In genomic region chr17:81098444-81098843, GRCm38 (mm10) we compare ENCODE assay signal across 19 mouse cellular contexts. TPM values are rescaled to one million over a fixed set of nuclear protein-coding genes. Genes with fewer than 3 reads are reported as not detected.
A peak's percentile ranks its signal among the peaks of the same experiment; 100 is the strongest.
DNase-seq lines count a peak whose midpoint lies in the region; ATAC-seq and TF ChIP-seq lines count a peak whose summit lies in the region.
"Had no signal": no experiment of that assay in that cellular context is flagged by ENCODE, and none has a peak within 500 bp of the region (broad histone marks: within the 10 kb centered on the region; RNA-seq: fewer than 3 reads in every experiment).

No protein-coding gene starts in this region.

- no peak overlapping the region for H3K4me2 ChIP-seq in kidney, postnatal 0 days (ENCODE audit: low read length)
- no peak overlapping the region for H3K4me2 ChIP-seq in neural tube, embryonic 15.5 days
- H3K4me2 ChIP-seq: forebrain, embryonic 12.5 days; heart, embryonic 11.5 days; neural tube, embryonic 12.5 days had no signal

- ATAC-seq in kidney, postnatal 0 days (replicated peaks; ENCODE audit: low FRiP score, low read depth) = no peak
- ATAC-seq in neural tube, embryonic 15.5 days (ENCODE audit: low FRiP score) = no peak
- ATAC-seq: activated CD4-positive, CD25-positive, alpha-beta regulatory T cell, adult 4 months; midbrain, embryonic 16.5 days had no signal

- in situ Hi-C loops in ES-E14 (cut with MboI; ENCODE audit: low sequenced_read_pairs in 2 of 2, unreplicated experiment in 2 of 2) = no loop called here

- TF ChIP-seq CTCF in kidney, postnatal 0 days (IDR thresholded peaks at IDR 0.05; ENCODE audit: low read depth) = peak; percentile 23; the same call in 1 of the 2 replicates

- DNase-seq in kidney, postnatal 0 days (ENCODE audit: low spot score) = peak; percentile 8
- DNase-seq in kidney, postnatal 14 days = no peak
- DNase-seq in A20 (ENCODE audit: low read depth, low spot score) (peak; percentile 18), ES-E14 (ENCODE audit: low read depth, low spot score) (peak; percentile 16)
- peak; percentile 6 for DNase-seq in embryo, embryonic 11 days
- DNase-seq in adrenal gland, adult (ENCODE audit: inconsistent age in 2 of 2, low spot score in 1 of 2) = no peak
- no peak for DNase-seq in layer of hippocampus, postnatal 36 days
- DNase-seq: cerebellum, postnatal 10 days; gastrocnemius, postnatal 25 days; kidney, adult 11 months; kidney, postnatal 4 days; spleen, adult 18-20 months; thymus, postnatal 4 days had no signal

- no peak overlapping the region for H3K4me3 ChIP-seq in kidney, postnatal 0 days (replicated peaks; ENCODE audit: low read depth, low read length)
- H3K4me3 ChIP-seq in ES-E14 (ENCODE audit: insufficient read depth in 1 of 2, low read depth in 1 of 2, low read length in 2 of 2, poor library complexity in 1 of 2, severe bottlenecking in 1 of 2) = no peak overlapping the region
- no peak overlapping the region for H3K4me3 ChIP-seq in neural tube, embryonic 15.5 days (replicated peaks)
- H3K4me3 ChIP-seq: forebrain, embryonic 12.5 days; neural tube, embryonic 12.5 days had no signal

- no peaks in the 10 kb centered on the region for H3K27me3 ChIP-seq in kidney, postnatal 0 days (ENCODE audit: insufficient read depth, low read length)
- no peaks in the 10 kb centered on the region for H3K27me3 ChIP-seq in neural tube, embryonic 15.5 days (replicated peaks)
- H3K27me3 ChIP-seq: forebrain, embryonic 12.5 days; neural tube, embryonic 12.5 days had no signal

- no peaks in the 10 kb centered on the region for H3K4me1 ChIP-seq in kidney, postnatal 0 days (replicated peaks; ENCODE audit: insufficient read depth, low read length)
- no peaks in the 10 kb centered on the region for H3K4me1 ChIP-seq in ES-E14 (ENCODE audit: control insufficient read depth in 2 of 2, insufficient read depth in 2 of 2, low read length in 2 of 2, poor library complexity in 1 of 2)
- H3K4me1 ChIP-seq in neural tube, embryonic 15.5 days = no peaks in the 10 kb centered on the region
- H3K4me1 ChIP-seq: forebrain, embryonic 12.5 days; neural tube, embryonic 12.5 days had no signal

- no peak overlapping the region for H3K9ac ChIP-seq in kidney, postnatal 0 days (ENCODE audit: low read depth, low read length)
- H3K9ac ChIP-seq in ES-E14 (ENCODE audit: insufficient read depth, low read depth, low read length, poor library complexity, severe bottlenecking) = no peak overlapping the region
- H3K9ac ChIP-seq in neural tube, embryonic 15.5 days (replicated peaks) = no peak overlapping the region
- H3K9ac ChIP-seq: forebrain, embryonic 12.5 days; neural tube, embryonic 12.5 days had no signal

- no peak overlapping the region for H3K27ac ChIP-seq in kidney, postnatal 0 days
- no peak overlapping the region for H3K27ac ChIP-seq in ES-E14 (ENCODE audit: insufficient read depth, low read depth, low read length, poor library complexity, severe bottlenecking)
- no peak overlapping the region for H3K27ac ChIP-seq in neural tube, embryonic 15.5 days (replicated peaks)
- H3K27ac ChIP-seq: forebrain, embryonic 12.5 days; neural tube, embryonic 12.5 days had no signal

- H3K36me3 ChIP-seq in kidney, postnatal 0 days (ENCODE audit: insufficient read depth, low read length) = no peaks in the 10 kb centered on the region
- no peaks in the 10 kb centered on the region for H3K36me3 ChIP-seq in ES-E14 (ENCODE audit: control insufficient read depth, insufficient read depth, low read length, poor library complexity, severe bottlenecking)
- no peaks in the 10 kb centered on the region for H3K36me3 ChIP-seq in neural tube, embryonic 15.5 days
- H3K36me3 ChIP-seq: forebrain, embryonic 12.5 days; neural tube, embryonic 12.5 days had no signal

- no peaks in the 10 kb centered on the region for H3K9me3 ChIP-seq in kidney, postnatal 0 days (replicated peaks; ENCODE audit: low read length)
- H3K9me3 ChIP-seq in ES-E14 (ENCODE audit: control insufficient read depth, insufficient read depth, low read depth, low read length) = no peaks in the 10 kb centered on the region
- H3K9me3 ChIP-seq in neural tube, embryonic 15.5 days (replicated peaks) = no peaks in the 10 kb centered on the region
- H3K9me3 ChIP-seq: forebrain, embryonic 12.5 days; neural tube, embryonic 12.5 days had no signal

TF ChIP-seq in ES-E14, 5 proteins besides CTCF, POLR2A, EP300 and RAD21:
- TF ChIP-seq MAFK (IDR thresholded peaks at IDR 0.05; ENCODE audit: insufficient read depth, low read depth, low read length) (no peak), ZC3H11A (IDR thresholded peaks at IDR 0.05; ENCODE audit: borderline replicate concordance, low read depth, low read length) (0 out of 2 replicates have a peak, but pooled peaks have one; percentile 2)

RNA-seq across cellular contexts. Expression of gene Thumpd2, which starts 33.6 kb away (rescaled TPM):
- 15.0 and 15.6 TPM in 2 replicates for polyA plus RNA-seq in kidney, postnatal 0 days (2015; fragmentation: Nextera tagmentation; extraction: Ambion mirVana)
- total RNA-seq in ES-E14 (2012; rRNA removed) = 7.1 and 7.8 TPM in 2 replicates
- polyA plus RNA-seq in neural tube, embryonic 15.5 days (2015; fragmentation: Nextera tagmentation; extraction: Ambion mirVana) = 7.5 and 10.8 TPM in 2 replicates
- total RNA-seq in layer of hippocampus, postnatal 36 days (2021) = 1 to 10 TPM; 7.0 to 7.6 TPM

Comparison
In these comparisons a context has a peak if more than half of its experiments do, and no peak if none do; other contexts are left out.
1. DNase-seq: peak in kidney, postnatal 0 days (single experiment), A20 (single experiment), ES-E14 (single experiment) and embryo, embryonic 11 days (single experiment); none in kidney, postnatal 14 days (single experiment), adrenal gland, adult (0 of 2) and layer of hippocampus, postnatal 36 days (0 of 2).